ENCODE assay signal across 8 mouse cellular contexts in genomic region chr17:5491031-5491800, GRCm38 (mm10). TPM values are rescaled to one million over a fixed set of nuclear protein-coding genes. Genes with fewer than 3 reads are reported as not detected.
DNase-seq lines count a peak whose midpoint lies in the region; ATAC-seq and TF ChIP-seq lines count a peak whose summit lies in the region.

No protein-coding gene starts in this region.

- no peaks in the 10 kb centered on the region for H3K36me3 ChIP-seq in ES-E14 (ENCODE audit: control insufficient read depth, insufficient read depth, low read length, poor library complexity, severe bottlenecking)
- no peaks in the 10 kb centered on the region for H3K36me3 ChIP-seq in forebrain, embryonic 15.5 days

- peak; percentile 64; the same call in 1 of the 2 replicates for TF ChIP-seq POLR2A in lung, adult 2 months (IDR thresholded peaks at IDR 0.05; ENCODE audit: borderline replicate concordance, extremely low read depth, low read depth, low read length)

- in situ Hi-C loops in ES-E14 (cut with MboI; ENCODE audit: low sequenced_read_pairs in 2 of 2, unreplicated experiment in 2 of 2): no loop called here

- intact Hi-C loops in heart, postnatal 25 days (cut with DNase I): loop anchor here (2.0 to 5.0 kb wide), 3 partner anchors 106 to 351 kb away; partner anchors contain the start of gene Snx9

- H3K9ac ChIP-seq in ES-E14 (ENCODE audit: insufficient read depth, low read depth, low read length, poor library complexity, severe bottlenecking): peak overlapping the region; percentile 33; the same call in 1 of the 2 replicates
- peak overlapping the region; percentile 86 for H3K9ac ChIP-seq in forebrain, embryonic 15.5 days (replicated peaks)

- no peak for TF ChIP-seq CTCF in lung, adult 2 months (IDR thresholded peaks at IDR 0.05; ENCODE audit: insufficient read depth, low read length)

- 0 out of 4 replicates have a peak, but pooled peaks cover 0 to 2% of the 10 kb centered on the region in 2 experiments for H3K4me1 ChIP-seq in ES-E14 (ENCODE audit: control insufficient read depth in 2 of 2, insufficient read depth in 2 of 2, low read length in 2 of 2, poor library complexity in 1 of 2)
- peaks cover 29% of the 10 kb centered on the region for H3K4me1 ChIP-seq in forebrain, embryonic 15.5 days
- no peaks in the 10 kb centered on the region for H3K4me1 ChIP-seq in lung, adult 2 months (ENCODE audit: control insufficient read depth, insufficient read depth, low read length)

- peak; percentile 87 for DNase-seq in ES-E14 (ENCODE audit: low read depth, low spot score)
- DNase-seq in cerebellum, adult 11-12 months: peak; percentile 94
- peak; percentile 83 for DNase-seq in heart, postnatal 25 days (ENCODE audit: low spot score)
- DNase-seq in layer of hippocampus, adult 18-20 months (ENCODE audit: low spot score in 2 of 2): peak; percentile 93 to 96
- peak; percentile 82 for DNase-seq in lung, adult 2 months
- peak; percentile 88 to 92 for DNase-seq in thymus, adult 18-20 months

- peak overlapping the region; percentile 80 to 86 for H3K4me3 ChIP-seq in ES-E14 (ENCODE audit: insufficient read depth in 1 of 2, low read depth in 1 of 2, low read length in 2 of 2, poor library complexity in 1 of 2, severe bottlenecking in 1 of 2)
- peak overlapping the region; percentile 80 for H3K4me3 ChIP-seq in forebrain, embryonic 15.5 days
- peak overlapping the region; percentile 78 for H3K4me3 ChIP-seq in lung, adult 2 months (replicated peaks; ENCODE audit: extremely low read depth, low read depth, low read length)

- ATAC-seq in forebrain, embryonic 15.5 days (replicated peaks): peak; percentile 91
- ATAC-seq in neutrophil, adult 5-6 weeks (ENCODE audit: extremely low read depth, insufficient number of reproducible peaks, low FRiP score, poor library complexity, severe bottlenecking): peak; percentile 93

- H3K27me3 ChIP-seq in forebrain, embryonic 15.5 days: no peaks in the 10 kb centered on the region

- WGBS in forebrain, embryonic 15.5 days: under 1% methylated on average over 29 of the region's 29 CpGs
- WGBS in lung, adult 2 months: under 1% methylated on average over 29 of the region's 29 CpGs

- peak overlapping the region; percentile 96 for H3K4me2 ChIP-seq in forebrain, embryonic 15.5 days (replicated peaks)

- H3K27ac ChIP-seq in ES-E14 (ENCODE audit: insufficient read depth, low read depth, low read length, poor library complexity, severe bottlenecking): no peak overlapping the region
- peak overlapping the region; percentile 99 for H3K27ac ChIP-seq in forebrain, embryonic 15.5 days (replicated peaks)

- H3K9me3 ChIP-seq in ES-E14 (ENCODE audit: control insufficient read depth, insufficient read depth, low read depth, low read length): no peaks in the 10 kb centered on the region
- no peaks in the 10 kb centered on the region for H3K9me3 ChIP-seq in forebrain, embryonic 15.5 days

TF ChIP-seq in ES-E14, 5 proteins besides CTCF, POLR2A, EP300 and RAD21:
- no peak for TF ChIP-seq ZNF384 (IDR thresholded peaks at IDR 0.05; ENCODE audit: low read depth, low read length)
- TF ChIP-seq CHD2 (IDR thresholded peaks at IDR 0.05; ENCODE audit: low read depth, low read length): no peak
- TF ChIP-seq HCFC1 (IDR thresholded peaks at IDR 0.05; ENCODE audit: borderline replicate concordance, insufficient read depth, low read length): peak; percentile 98
- no peak for TF ChIP-seq MAFK (IDR thresholded peaks at IDR 0.05; ENCODE audit: insufficient read depth, low read depth, low read length)
- TF ChIP-seq ZC3H11A (IDR thresholded peaks at IDR 0.05; ENCODE audit: borderline replicate concordance, low read depth, low read length): no peak

RNA-seq across cellular contexts. Expression of gene Zdhhc14, which starts 1.1 kb away (rescaled TPM):
- 0.76 and 1.3 TPM in 2 replicates for total RNA-seq in ES-E14 (2012; rRNA removed)
- polyA plus RNA-seq in forebrain, embryonic 15.5 days (2015; fragmentation: Nextera tagmentation; extraction: Ambion mirVana): 8.3 and 9.4 TPM in 2 replicates
- total RNA-seq in heart, postnatal 25 days (2021): 1 to 10 TPM; 3.3 to 4.7 TPM
- 10 to 100 TPM; 44.7 to 49.7 TPM for total RNA-seq in layer of hippocampus, adult 18-20 months (2021)
- 4.5 and 5.8 TPM in 2 replicates for polyA plus RNA-seq in lung, adult 2 months (2012; rRNA removed)
- total RNA-seq in neutrophil, adult 5-6 weeks (2017): 5.4 and 7.1 TPM in 2 replicates

RNA-seq across cellular contexts. Expression of gene Tmem242, which starts 51.2 kb away (rescaled TPM):
- 42.5 and 61.6 TPM in 2 replicates for total RNA-seq in ES-E14 (2012; rRNA removed)
- polyA plus RNA-seq in forebrain, embryonic 15.5 days (2015; fragmentation: Nextera tagmentation; extraction: Ambion mirVana): 98.6 and 98.9 TPM in 2 replicates
- total RNA-seq in heart, postnatal 25 days (2021): 100 to 1,000 TPM; 151 to 159 TPM
- total RNA-seq in layer of hippocampus, adult 18-20 months (2021): 10 to 100 TPM; 77.4 to 80.8 TPM
- polyA plus RNA-seq in lung, adult 2 months (2012; rRNA removed): 4.8 and 11.4 TPM in 2 replicates
- total RNA-seq in neutrophil, adult 5-6 weeks (2017): 13.5 and 18.2 TPM in 2 replicates
